Mouse (Mus musculus): ENCODE results near the gene Hnf1a.
"Not testable (repeated sequence)": the region's sequence is repeated elsewhere in the genome, so short reads cannot be mapped to it uniquely, and the experiment has no call there.

Hnf1a gene

GRCm38 (mm10) chr5:114945072-114945471, 25.8 kb downstream of the Hnf1a start:
- DNase-seq (ENCODE audit: low read depth): no peak

GRCm38 (mm10) chr5:114942766-114943130, 28.1 kb downstream of the Hnf1a start:
- DNase-seq (ENCODE audit: low read depth): no peak

- DNase-seq (ENCODE audit: low read depth): peak; percentile 61
Observed at GRCm38 (mm10) chr5:114942074-114942765, 28.7 kb downstream of the Hnf1a start, which contains the start of gene 2210016L21Rik. Gene 2210016L21Rik, plus strand, starts transcription at chr5:114942158.

- DNase-seq (ENCODE audit: low read depth): not testable (repeated sequence)
Observed at GRCm38 (mm10) chr5:114941138-114941537, 29.8 kb downstream of the Hnf1a start.

GRCm38 (mm10) chr5:114935838-114936237, 35.1 kb downstream of the Hnf1a start:
- no peak for DNase-seq (ENCODE audit: low read depth)

- no peak for DNase-seq (ENCODE audit: low read depth)
Observed at GRCm38 (mm10) chr5:114933206-114933605, 37.7 kb downstream of the Hnf1a start.

GRCm38 (mm10) chr5:114931626-114932025, 39.3 kb downstream of the Hnf1a start:
- no peak for DNase-seq (ENCODE audit: low read depth)

- DNase-seq (ENCODE audit: low read depth): no peak
Observed at GRCm38 (mm10) chr5:114926753-114927152, 44.1 kb downstream of the Hnf1a start.

- no peak for DNase-seq (ENCODE audit: low read depth)
Observed at GRCm38 (mm10) chr5:114926153-114926684, 44.7 kb downstream of the Hnf1a start.

- DNase-seq (ENCODE audit: low read depth): no peak
Observed at GRCm38 (mm10) chr5:114922998-114923473, 47.9 kb downstream of the Hnf1a start, which contains the start of gene Oasl1. Gene Oasl1, plus strand, starts transcription at chr5:114923240.

- no peak for DNase-seq (ENCODE audit: low read depth)
Observed at GRCm38 (mm10) chr5:114922366-114922731, 48.5 kb downstream of the Hnf1a start.

GRCm38 (mm10) chr5:114921551-114922365, 49.1 kb downstream of the Hnf1a start:
- no peak for DNase-seq (ENCODE audit: low read depth)

- not testable (repeated sequence) for DNase-seq (ENCODE audit: low read depth)
Observed at GRCm38 (mm10) chr5:114917357-114917756, 53.5 kb downstream of the Hnf1a start.

GRCm38 (mm10) chr5:114916777-114917176, 54.1 kb downstream of the Hnf1a start:
- no peak for DNase-seq (ENCODE audit: low read depth)

GRCm38 (mm10) chr5:114915854-114916253, 55.0 kb downstream of the Hnf1a start:
- no peak for DNase-seq (ENCODE audit: low read depth)

GRCm38 (mm10) chr5:114914855-114915254, 56.0 kb downstream of the Hnf1a start:
- no peak for DNase-seq (ENCODE audit: low read depth)

- no peak for DNase-seq (ENCODE audit: low read depth)
Observed at GRCm38 (mm10) chr5:114913686-114914085, 57.2 kb downstream of the Hnf1a start.

- DNase-seq (ENCODE audit: low read depth): no peak
Observed at GRCm38 (mm10) chr5:114908598-114909305, 62.1 kb downstream of the Hnf1a start.

GRCm38 (mm10) chr5:114902413-114902812, 68.5 kb downstream of the Hnf1a start:
- DNase-seq (ENCODE audit: low read depth): no peak

Measured in fibroblast of lung, adult 2 months (primary cell).